Mouse (Mus musculus) midbrain, embryonic 13.5 days (tissue): ENCODE data around the gene Arpc1a. TPM values are rescaled to one million over a fixed set of nuclear protein-coding genes. Genes with fewer than 3 reads are reported as not detected.
A peak's percentile ranks its signal among the peaks of the same experiment; 100 is the strongest.

Source experiments
- ATAC-seq: fragments of 200-750 bp; cut with Nextera tagmentation; 2 replicates; pipeline ENCODE4 v1.8.0; 2017; ENCODE audit warnings: mild to moderate bottlenecking, moderate TSS enrichment, moderate library complexity
- H3K27ac ChIP-seq: fragments of 300-500 bp; sonication (generic); 2 replicates; pipeline ENCODE4 v1.5.1; 2015; ENCODE audit warnings: inconsistent platforms, mild to moderate bottlenecking, moderate library complexity
- H3K27me3 ChIP-seq: fragments of 300-500 bp; sonication (generic); 2 replicates; pipeline ENCODE4 v1.6.1; 2015; ENCODE audit warnings: mild to moderate bottlenecking, inconsistent platforms
- H3K36me3 ChIP-seq: fragments of 300-500 bp; sonication (generic); 2 replicates; pipeline ENCODE4 v1.6.1; 2015; ENCODE audit warnings: mild to moderate bottlenecking, inconsistent platforms
- H3K4me1 ChIP-seq: fragments of 300-500 bp; sonication (generic); replicated peaks from 2 replicates; pipeline ENCODE4 v1.6.1; 2015; ENCODE audit warnings: inconsistent platforms
- H3K4me2 ChIP-seq: fragments of 300-500 bp; sonication (generic); replicated peaks from 2 replicates; pipeline ENCODE4 v1.6.1; 2015; ENCODE audit warnings: moderate library complexity, mild to moderate bottlenecking, inconsistent platforms
- H3K4me3 ChIP-seq: fragments of 300-500 bp; sonication (generic); replicated peaks from 2 replicates; pipeline ENCODE4 v1.5.1; 2015; ENCODE audit warnings: mild to moderate bottlenecking, inconsistent platforms
- H3K9ac ChIP-seq: fragments of 300-500 bp; sonication (generic); replicated peaks from 2 replicates; pipeline ENCODE4 v1.6.1; 2015; ENCODE audit warnings: mild to moderate bottlenecking, inconsistent platforms
- H3K9me3 ChIP-seq: fragments of 300-500 bp; sonication (generic); 2 replicates; pipeline ENCODE4 v1.6.1; 2016; ENCODE audit warnings: mild to moderate bottlenecking, inconsistent platforms
- WGBS: fragments of 180-500 bp; shearing (Covaris S2); methylation state at CpG from one replicate; pipeline ENCODE4 v1.1.7; 2015; 5-methylcytosine and 5-hydroxymethylcytosine counted together
- polyA plus RNA-seq: library from polyadenylated mRNA; unstranded; fragments of >200 nt; fragmentation: Nextera tagmentation; extraction: Ambion mirVana; gene quantifications from 2 replicates; pipeline ENCODE4 v1.2.1, GENCODE M21; 2015

Arpc1a gene
- polyA plus RNA-seq, 1 experiment from 2014 or later: 250 TPM

- H3K4me3 ChIP-seq: no peak overlapping the region
- peaks cover 22% of the 10 kb centered on the region for H3K27me3 ChIP-seq
- H3K9me3 ChIP-seq: no peaks in the 10 kb centered on the region
- H3K4me1 ChIP-seq: peaks cover 14% of the 10 kb centered on the region
- H3K27ac ChIP-seq: no peak overlapping the region
- H3K36me3 ChIP-seq: peaks cover 60% of the 10 kb centered on the region
- WGBS: 93% methylated on average over 6 of the region's 6 CpGs
- H3K4me2 ChIP-seq: no peak overlapping the region
- H3K9ac ChIP-seq: no peak overlapping the region
- ATAC-seq: no peak
Observed at GRCm38 (mm10) chr5:145110401-145110800, 26.8 kb downstream of the Arpc1a start.

GRCm38 (mm10) chr5:145112566-145112965 is 28.9 kb downstream of the Arpc1a start:
- no peak overlapping the region for H3K9ac ChIP-seq
- 86% methylated on average over 8 of the region's 8 CpGs for WGBS
- peaks cover 38% of the 10 kb centered on the region for H3K36me3 ChIP-seq
- H3K4me2 ChIP-seq: no peak overlapping the region
- peaks cover 31% of the 10 kb centered on the region for H3K27me3 ChIP-seq
- H3K9me3 ChIP-seq: no peaks in the 10 kb centered on the region
- H3K4me1 ChIP-seq: peaks cover 14% of the 10 kb centered on the region
- H3K27ac ChIP-seq: no peak overlapping the region
- H3K4me3 ChIP-seq: no peak overlapping the region
- no peak for ATAC-seq

DNA sequence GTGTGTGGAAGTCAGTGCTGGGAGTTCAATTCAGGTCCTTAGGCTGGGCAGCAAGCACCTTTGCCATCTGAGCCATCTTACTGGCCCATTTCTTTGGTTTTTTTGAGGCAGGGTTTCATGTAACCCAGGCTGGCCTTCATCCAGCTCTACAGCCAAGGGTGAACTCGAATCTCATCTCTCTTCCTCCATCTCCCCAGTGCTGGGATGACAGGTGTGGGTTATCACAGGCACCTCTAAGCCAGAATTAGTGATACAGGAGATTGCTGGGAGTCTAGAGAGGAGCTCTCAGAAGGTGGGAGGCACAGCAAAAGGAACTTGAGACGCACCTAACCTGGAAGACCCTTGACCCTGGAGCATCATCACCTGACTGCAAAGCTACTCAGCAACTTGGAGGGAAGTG is 29.8 kb downstream of the Arpc1a start:
- Histone ChIP-seq H3K27ac (no peak overlapping the region), H3K27me3 (peaks cover 31% of the 10 kb centered on the region), H3K9ac (no peak overlapping the region), H3K4me1 (peaks cover 14% of the 10 kb centered on the region), H3K9me3 (no peaks in the 10 kb centered on the region), H3K4me2 (peak overlapping the region; percentile 57; the same call in 1 of the 2 replicates), H3K4me3 (peak overlapping the region; percentile 42; the same call in 1 of the 2 replicates), H3K36me3 (peaks cover 30% of the 10 kb centered on the region)
- ATAC-seq: no peak
- WGBS: 54% methylated on average over 2 of the region's 2 CpGs

DNA sequence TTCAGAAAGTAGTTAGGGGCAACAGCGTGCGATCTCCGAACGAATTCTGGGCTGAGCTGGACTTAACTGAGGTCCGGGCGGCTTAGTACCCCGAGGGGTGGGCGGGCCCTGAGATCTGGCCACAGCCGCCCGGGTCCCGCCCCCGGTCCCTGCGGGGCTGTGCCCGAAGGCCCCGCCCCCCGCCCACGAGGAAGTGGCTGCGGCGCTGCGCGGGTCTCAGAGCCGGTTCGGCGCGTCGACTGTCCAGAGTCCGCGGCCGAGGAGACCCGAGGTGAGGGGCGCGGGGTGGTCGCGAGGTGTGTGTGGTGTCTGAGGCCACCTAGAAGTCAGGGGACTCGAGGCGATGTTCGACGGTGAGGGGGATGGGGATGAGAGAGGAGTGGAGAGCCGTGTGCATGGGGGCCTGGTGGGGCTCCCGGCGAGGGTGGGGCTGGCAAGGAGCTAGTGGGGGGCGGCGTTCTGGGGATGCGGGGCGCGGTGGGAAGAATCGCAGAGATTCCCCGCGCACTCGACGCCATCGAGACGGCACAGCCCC is 30.5 kb downstream of the Arpc1a start, which contains the start of gene Arpc1b:
Gene Arpc1b, plus strand, starts transcription at position 145 of the 535 bp plus-strand sequence.
- H3K9ac ChIP-seq: peak within 1 kb of the TSS; percentile 56
- peak; percentile 63 for ATAC-seq
- peaks cover 14% of the 10 kb centered on the region for H3K4me1 ChIP-seq
- peaks cover 31% of the 10 kb centered on the region for H3K27me3 ChIP-seq
- WGBS: 1% methylated on average over 45 of the region's 53 CpGs
- peak within 1 kb of the TSS; percentile 57 for H3K4me2 ChIP-seq
- no peaks in the 10 kb centered on the region for H3K9me3 ChIP-seq
- H3K4me3 ChIP-seq: peak within 1 kb of the TSS; percentile 42
- H3K36me3 ChIP-seq: peaks cover 24% of the 10 kb centered on the region
- H3K27ac ChIP-seq: no peak within 1 kb of the TSS

- WGBS: 21% methylated on average over 39 of the region's 40 CpGs
- ATAC-seq: peak; percentile 47
- Histone ChIP-seq H3K36me3 (peaks cover 17% of the 10 kb centered on the region), H3K27me3 (peaks cover 31% of the 10 kb centered on the region), H3K9ac (peak overlapping the region; percentile 56), H3K4me3 (peak overlapping the region; percentile 42), H3K9me3 (no peaks in the 10 kb centered on the region), H3K4me1 (peaks cover 14% of the 10 kb centered on the region), H3K4me2 (peak overlapping the region; percentile 57), H3K27ac (no peak overlapping the region)
Observed at GRCm38 (mm10) chr5:145114606-145115473, 31.2 kb downstream of the Arpc1a start.

GRCm38 (mm10) chr5:145115736-145116135 is 32.1 kb downstream of the Arpc1a start:
- no peak overlapping the region for H3K4me2 ChIP-seq
- peaks cover 31% of the 10 kb centered on the region for H3K27me3 ChIP-seq
- peaks cover 8% of the 10 kb centered on the region for H3K36me3 ChIP-seq
- WGBS: 95% methylated on average over 5 of the region's 5 CpGs
- H3K4me3 ChIP-seq: no peak overlapping the region
- H3K4me1 ChIP-seq: peaks cover 14% of the 10 kb centered on the region
- no peak overlapping the region for H3K27ac ChIP-seq
- ATAC-seq: no peak
- no peak overlapping the region for H3K9ac ChIP-seq
- H3K9me3 ChIP-seq: no peaks in the 10 kb centered on the region

- Histone ChIP-seq H3K4me2 (no peak overlapping the region), H3K36me3 (peaks cover 2% of the 10 kb centered on the region; the same call in 1 of the 2 replicates), H3K27me3 (peaks cover 31% of the 10 kb centered on the region), H3K9ac (no peak overlapping the region), H3K4me1 (peaks cover 14% of the 10 kb centered on the region), H3K9me3 (no peaks in the 10 kb centered on the region), H3K27ac (no peak overlapping the region), H3K4me3 (no peak overlapping the region)
- 66% methylated on average over 4 of the region's 4 CpGs for WGBS
- ATAC-seq: no peak
Observed at GRCm38 (mm10) chr5:145116316-145116715, 32.7 kb downstream of the Arpc1a start.

GRCm38 (mm10) chr5:145116916-145117315 is 33.3 kb downstream of the Arpc1a start:
- H3K27ac ChIP-seq: no peak overlapping the region
- no peaks in the 10 kb centered on the region for H3K36me3 ChIP-seq
- ATAC-seq: no peak
- H3K9ac ChIP-seq: no peak overlapping the region
- H3K27me3 ChIP-seq: peaks cover 31% of the 10 kb centered on the region
- 44% methylated on average over 10 of the region's 10 CpGs for WGBS
- H3K4me2 ChIP-seq: no peak overlapping the region
- H3K9me3 ChIP-seq: no peaks in the 10 kb centered on the region
- no peak overlapping the region for H3K4me3 ChIP-seq
- peaks cover 14% of the 10 kb centered on the region for H3K4me1 ChIP-seq

- peaks cover 14% of the 10 kb centered on the region for H3K4me1 ChIP-seq
Observed at GRCm38 (mm10) chr5:145118005-145118404, 34.4 kb downstream of the Arpc1a start.

GRCm38 (mm10) chr5:145118461-145118860 is 34.8 kb downstream of the Arpc1a start:
- H3K9ac ChIP-seq: no peak overlapping the region
- H3K4me2 ChIP-seq: no peak overlapping the region
- peaks cover 2% of the 10 kb centered on the region for H3K36me3 ChIP-seq
- peaks cover 27% of the 10 kb centered on the region for H3K27me3 ChIP-seq
- WGBS: 88% methylated on average over 5 of the region's 5 CpGs
- peaks cover 14% of the 10 kb centered on the region for H3K4me1 ChIP-seq
- no peak overlapping the region for H3K27ac ChIP-seq
- no peak for ATAC-seq
- H3K9me3 ChIP-seq: no peaks in the 10 kb centered on the region
- no peak overlapping the region for H3K4me3 ChIP-seq

More at GRCm38 (mm10) chr5:145118005-145118404, 34.4 kb downstream of the Arpc1a start:
- ATAC-seq: no peak
- Histone ChIP-seq H3K4me3 (no peak overlapping the region), H3K4me2 (no peak overlapping the region), H3K9me3 (no peaks in the 10 kb centered on the region), H3K9ac (no peak overlapping the region), H3K27ac (no peak overlapping the region), H3K36me3 (no peaks in the 10 kb centered on the region), H3K27me3 (peaks cover 31% of the 10 kb centered on the region)
- 70% methylated on average over 6 of the region's 6 CpGs for WGBS

GRCm38 (mm10) chr5:145119385-145119784 is 35.8 kb downstream of the Arpc1a start:
- no peak overlapping the region for H3K4me2 ChIP-seq
- no peaks in the 10 kb centered on the region for H3K9me3 ChIP-seq
- peaks cover 6% of the 10 kb centered on the region; the same call in 1 of the 2 replicates for H3K4me1 ChIP-seq
- H3K27ac ChIP-seq: no peak overlapping the region
- 87% methylated on average over 2 of the region's 2 CpGs for WGBS
- peaks cover 11% of the 10 kb centered on the region for H3K36me3 ChIP-seq
- no peak for ATAC-seq
- H3K9ac ChIP-seq: no peak overlapping the region
- H3K4me3 ChIP-seq: no peak overlapping the region
- peaks cover 19% of the 10 kb centered on the region for H3K27me3 ChIP-seq

- ATAC-seq: no peak
- H3K36me3 ChIP-seq: peaks cover 27% of the 10 kb centered on the region
- H3K4me3 ChIP-seq: no peak overlapping the region
- H3K9ac ChIP-seq: no peak overlapping the region
- H3K4me2 ChIP-seq: no peak overlapping the region
- H3K9me3 ChIP-seq: no peaks in the 10 kb centered on the region
- 0 out of 2 replicates have a peak, but pooled peaks cover 5% of the 10 kb centered on the region for H3K27me3 ChIP-seq
- H3K27ac ChIP-seq: no peak overlapping the region
- WGBS: 87% methylated on average over 7 of the region's 7 CpGs
- H3K4me1 ChIP-seq: no peaks in the 10 kb centered on the region
Observed at GRCm38 (mm10) chr5:145120921-145121320, 37.3 kb downstream of the Arpc1a start.
